Comparison of ENCODE assay signal across 9 mouse cellular contexts in the genomic region with DNA sequence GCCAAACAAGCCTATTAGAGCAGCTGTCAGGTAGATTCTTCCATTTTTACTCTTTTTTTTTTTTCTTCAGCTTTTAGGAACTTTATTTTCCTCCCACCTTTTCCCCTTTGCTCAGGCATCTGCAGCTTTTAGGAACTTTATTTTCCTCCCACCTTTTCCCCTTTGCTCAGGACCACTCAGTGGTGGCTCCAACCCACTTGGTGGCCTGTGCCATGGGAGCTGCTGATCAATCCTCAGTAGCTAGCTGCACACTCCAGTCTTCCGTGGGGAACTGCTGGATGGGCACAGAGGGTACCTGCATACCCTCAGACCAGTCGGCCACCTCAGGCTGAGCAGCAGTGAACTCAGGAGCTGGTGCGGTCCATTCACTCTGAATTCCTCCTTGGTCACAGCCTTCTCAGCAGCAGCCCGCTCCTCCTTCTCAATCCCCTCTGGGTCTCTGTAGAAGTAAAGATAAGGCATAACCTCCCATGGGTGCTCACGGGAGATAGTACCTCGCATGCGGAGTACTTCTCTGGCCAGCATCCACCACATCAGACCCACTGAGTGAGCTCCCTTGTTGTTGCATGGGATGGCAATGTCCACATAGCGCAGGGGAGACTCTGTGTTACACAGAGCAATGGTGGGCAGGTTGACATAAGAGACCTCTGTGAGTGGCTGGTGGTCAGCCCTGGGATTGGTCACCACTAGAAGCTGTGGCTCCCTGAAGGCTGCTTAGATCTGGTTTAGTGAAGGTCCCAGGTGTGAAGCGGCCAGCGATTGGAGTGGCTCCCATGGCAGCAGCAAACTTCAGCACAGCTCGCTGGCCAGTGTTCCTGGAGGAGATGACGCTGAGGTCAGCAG. TPM values are rescaled to one million over a fixed set of nuclear protein-coding genes. Genes with fewer than 3 reads are reported as not detected.
A peak's percentile ranks its signal among the peaks of the same experiment; 100 is the strongest.
DNase-seq lines count a peak whose midpoint lies in the region; ATAC-seq and TF ChIP-seq lines count a peak whose summit lies in the region.
"Not testable (repeated sequence)": the region's sequence is repeated elsewhere in the genome, so short reads cannot be mapped to it uniquely, and the experiment has no call there.
"Had no signal": no experiment of that assay in that cellular context is flagged by ENCODE, and none has a peak within 500 bp of the region (broad histone marks: within the 10 kb centered on the region; RNA-seq: fewer than 3 reads in every experiment).

No protein-coding gene starts in this region.

- 77% methylated on average over 12 of the region's 12 CpGs for WGBS in heart, embryonic 12.5 days
- 66% methylated on average over 12 of the region's 12 CpGs for WGBS in liver, embryonic 11.5 days
- WGBS in liver, embryonic 14.5 days (ENCODE audit: insufficient replicate concordance): 40% methylated on average over 12 of the region's 12 CpGs
- WGBS in liver, postnatal 0 days (ENCODE audit: insufficient replicate concordance): 61% methylated on average over 12 of the region's 12 CpGs

- H3K9ac ChIP-seq in heart, embryonic 12.5 days; liver, embryonic 11.5 days (ENCODE audit: low read depth, low read length): not testable (repeated sequence)
- H3K9ac ChIP-seq in liver, embryonic 14.5 days (replicated peaks): peak overlapping the region; percentile 53
- 0 out of 2 replicates have a peak overlapping the region, but pooled peaks have one; percentile 30 for H3K9ac ChIP-seq in liver, postnatal 0 days (replicated peaks)

- H3K4me1 ChIP-seq in heart, embryonic 12.5 days (replicated peaks); liver, embryonic 11.5 days (replicated peaks; ENCODE audit: control insufficient read depth, insufficient read depth, low read length); liver, postnatal 0 days (ENCODE audit: insufficient read depth): not testable (repeated sequence)
- peaks cover 19 to 22% of the 10 kb centered on the region in 2 experiments for H3K4me1 ChIP-seq in liver, embryonic 14.5 days (replicated peaks; ENCODE audit: control insufficient read depth in 2 of 2, insufficient read depth in 2 of 2, low read length in 1 of 2)

- DNase-seq in liver, embryonic 11.5 days (ENCODE audit: low spot score): not testable (repeated sequence)
- peak in 2 of 3 experiments; percentile 56 to 60 for DNase-seq in liver, embryonic 14.5 days (ENCODE audit: low read depth in 3 of 3, low spot score in 3 of 3)
- peak; percentile 43 for DNase-seq in liver, postnatal 0 days
- DNase-seq in spleen, adult 12 weeks (ENCODE audit: low spot score): peak; percentile 55
- DNase-seq in spleen, postnatal 36 days (ENCODE audit: low spot score in 2 of 2): peak; percentile 35 to 69

- H3K27ac ChIP-seq in heart, embryonic 12.5 days (ENCODE audit: poor library complexity, severe bottlenecking); liver, embryonic 11.5 days (ENCODE audit: low read depth, low read length): not testable (repeated sequence)
- peak overlapping the region; percentile 59 for H3K27ac ChIP-seq in liver, embryonic 14.5 days
- H3K27ac ChIP-seq in liver, postnatal 0 days (ENCODE audit: low read depth): peak overlapping the region; percentile 67

- ATAC-seq in erythroblast, adult 5-6 weeks (replicated peaks; ENCODE audit: low FRiP score, poor library complexity, severe bottlenecking): peak; percentile 76
- not testable (repeated sequence) for ATAC-seq in heart, embryonic 12.5 days (ENCODE audit: insufficient number of reproducible peaks, low FRiP score); liver, embryonic 11.5 days (replicated peaks; ENCODE audit: low FRiP score)
- peak; percentile 67; the same call in 1 of the 2 replicates for ATAC-seq in liver, embryonic 14.5 days (ENCODE audit: insufficient read depth)
- peak; percentile 56; the same call in 1 of the 2 replicates for ATAC-seq in liver, postnatal 0 days

- not testable (repeated sequence) for TF ChIP-seq CTCF in liver, embryonic 14.5 days (IDR thresholded peaks at IDR 0.05; ENCODE audit: low read depth); liver, postnatal 0 days (IDR thresholded peaks at IDR 0.05; ENCODE audit: low read depth)

- not testable (repeated sequence) for H3K9me3 ChIP-seq in heart, embryonic 12.5 days (replicated peaks); liver, embryonic 11.5 days (ENCODE audit: control insufficient read depth, low read length); liver, embryonic 14.5 days (ENCODE audit: control insufficient read depth, low read length); liver, postnatal 0 days (ENCODE audit: low read length)

- peak; percentile 88 for TF ChIP-seq EP300 in liver, embryonic 14.5 days (IDR thresholded peaks at IDR 0.05; ENCODE audit: low read depth)
- TF ChIP-seq EP300 in liver, postnatal 0 days (IDR thresholded peaks at IDR 0.05; ENCODE audit: low read depth): peak; percentile 94

- not testable (repeated sequence) for H3K4me3 ChIP-seq in heart, embryonic 12.5 days; liver, embryonic 11.5 days (ENCODE audit: low read depth, low read length); liver, postnatal 0 days (ENCODE audit: low read depth, low read length)
- peak overlapping the region in 1 of 2 experiments; percentile 22; a peak in 3 of 4 replicates for H3K4me3 ChIP-seq in liver, embryonic 14.5 days (ENCODE audit: insufficient read depth in 1 of 2, low read depth in 2 of 2, low read length in 2 of 2)

- H3K4me2 ChIP-seq in heart, embryonic 12.5 days: 0 out of 2 replicates have a peak overlapping the region, but pooled peaks have one; percentile 4
- peak overlapping the region; percentile 33 for H3K4me2 ChIP-seq in liver, embryonic 11.5 days
- H3K4me2 ChIP-seq in liver, embryonic 14.5 days (ENCODE audit: low read depth): peak overlapping the region; percentile 62
- peak overlapping the region; percentile 52 for H3K4me2 ChIP-seq in liver, postnatal 0 days (ENCODE audit: low read depth, low read length)

- not testable (repeated sequence) for H3K27me3 ChIP-seq in heart, embryonic 12.5 days (replicated peaks); liver, embryonic 11.5 days (replicated peaks; ENCODE audit: control insufficient read depth, insufficient read depth, low read length); liver, embryonic 14.5 days (ENCODE audit: control insufficient read depth, insufficient read depth, low read length); liver, postnatal 0 days (ENCODE audit: insufficient read depth, low read length)

- not testable (repeated sequence) for H3K36me3 ChIP-seq in heart, embryonic 12.5 days; liver, embryonic 11.5 days (ENCODE audit: control insufficient read depth, insufficient read depth, low read length); liver, embryonic 14.5 days (replicated peaks; ENCODE audit: control insufficient read depth, insufficient read depth, low read depth); liver, postnatal 0 days (replicated peaks; ENCODE audit: insufficient read depth, low read length)

RNA-seq across cellular contexts. Expression of a gene that starts 17.0 kb away (rescaled TPM):
- total RNA-seq in erythroblast, adult 5-6 weeks (2015; ENCODE audit: low replicate concordance): 85.9 and 123 TPM in 2 replicates
- total RNA-seq in erythroblast, adult 5-6 weeks (2017; ENCODE audit: low replicate concordance): 86.0 and 87.0 TPM in 2 replicates
- 5.3 and 6.4 TPM in 2 replicates for polyA plus RNA-seq in heart, embryonic 12.5 days (2016; fragmentation: Nextera tagmentation; extraction: Ambion mirVana)
- polyA plus RNA-seq in liver, embryonic 11.5 days (2014; fragmentation: Nextera tagmentation; extraction: Ambion mirVana): 8.7 and 12.9 TPM in 2 replicates
- 3.6 and 4.5 TPM in 2 replicates for polyA plus RNA-seq in liver, embryonic 14.5 days (2012; rRNA removed)
- polyA plus RNA-seq in liver, embryonic 14.5 days (2014; fragmentation: Nextera tagmentation; extraction: Ambion mirVana): 10.2 and 13.5 TPM in 2 replicates
- 12.8 and 14.2 TPM in 2 replicates for polyA plus RNA-seq in liver, postnatal 0 days (2015; fragmentation: Nextera tagmentation; extraction: Ambion mirVana)
- polyA plus RNA-seq: G1E had no signal

RNA-seq across cellular contexts. Expression of a gene that starts 29.7 kb away (rescaled TPM):
- 1,174 and 1,207 TPM in 2 replicates for total RNA-seq in erythroblast, adult 5-6 weeks (2015; ENCODE audit: low replicate concordance)
- total RNA-seq in erythroblast, adult 5-6 weeks (2017; ENCODE audit: low replicate concordance): 1,630 and 1,984 TPM in 2 replicates
- 1.2 and 1.5 TPM in 2 replicates for polyA plus RNA-seq in heart, embryonic 12.5 days (2016; fragmentation: Nextera tagmentation; extraction: Ambion mirVana)
- 0.44 and 1.6 TPM in 2 replicates for polyA plus RNA-seq in liver, embryonic 11.5 days (2014; fragmentation: Nextera tagmentation; extraction: Ambion mirVana)
- polyA plus RNA-seq in liver, embryonic 14.5 days (2012; rRNA removed): 0.93 TPM in 2 replicates
- polyA plus RNA-seq in liver, embryonic 14.5 days (2014; fragmentation: Nextera tagmentation; extraction: Ambion mirVana): 1.9 and 2.7 TPM in 2 replicates
- 52.5 and 62.2 TPM in 2 replicates for polyA plus RNA-seq in liver, postnatal 0 days (2015; fragmentation: Nextera tagmentation; extraction: Ambion mirVana)
- total RNA-seq: granulocyte monocyte progenitor cell, adult 5-6 weeks had no signal
- polyA plus RNA-seq: G1E had no signal

Comparison
In these comparisons a context has a peak if more than half of its experiments do, and no peak if none do; other contexts are left out.
1. RNA of a gene that starts 29.7 kb away (polyA plus RNA-seq): 52.5 to 62.2 TPM in liver, postnatal 0 days; 0.93 to 2.7 TPM in liver, embryonic 14.5 days, 1.2 to 1.5 TPM in heart, embryonic 12.5 days and 0.44 to 1.6 TPM in liver, embryonic 11.5 days; every median in the first group is over 10 times any median in the second.
2. H3K4me2 ChIP-seq: peak in every context shown above with its lines; median percentile 62 in liver, embryonic 14.5 days; 52 in liver, postnatal 0 days; 33 in liver, embryonic 11.5 days; 4 in heart, embryonic 12.5 days.